Mouse (Mus musculus): ENCODE results near the gene Abcc4.

GRCm38 (mm10) chr14:118651704-118652439 lies 54.1 kb downstream of the Abcc4 start:
- no peak for TF ChIP-seq CTCF (conservative IDR thresholded peaks at IDR 0.05 in 1 of 2, IDR thresholded peaks at IDR 0.05 in 1 of 2; ENCODE audit: low read depth in 2 of 2, low read length in 2 of 2)
- no peak for TF ChIP-seq ZNF384 (IDR thresholded peaks at IDR 0.05; ENCODE audit: low read depth, low read length)
- no peak for TF ChIP-seq POLR2A (IDR thresholded peaks at IDR 0.05; ENCODE audit: low read depth, low read length)
- TF ChIP-seq SMC3 (IDR thresholded peaks at IDR 0.05; ENCODE audit: low read depth, low read length), result no peak
- TF ChIP-seq JUN (IDR thresholded peaks at IDR 0.05; ENCODE audit: insufficient read depth, low read depth, low read length), result no peak
- TF ChIP-seq USF2 (conservative IDR thresholded peaks at IDR 0.05; ENCODE audit: low read depth, low read length), result no peak
- TF ChIP-seq ZC3H11A (IDR thresholded peaks at IDR 0.05; ENCODE audit: low read depth, low read length), result no peak
